Mouse (Mus musculus) gonadal fat pad, adult 2 months (tissue): ENCODE data around the gene Hs3st3a1. TPM values are rescaled to one million over a fixed set of nuclear protein-coding genes. Genes with fewer than 3 reads are reported as not detected.

Experiments
- DNase-seq: peaks from one replicate; pipeline ENCODE4 v3.0.0-alpha.2; 2012; ENCODE audit warnings: low read depth
- polyA plus RNA-seq: library from polyadenylated mRNA; depleted of rRNA; stranded (reverse); fragments of >200 nt; gene quantifications from 2 replicates; pipeline ENCODE4 v1.2.3, GENCODE M21; 2012

Hs3st3a1 gene
- polyA plus RNA-seq, 1 experiment: 4.8 TPM

DNA sequence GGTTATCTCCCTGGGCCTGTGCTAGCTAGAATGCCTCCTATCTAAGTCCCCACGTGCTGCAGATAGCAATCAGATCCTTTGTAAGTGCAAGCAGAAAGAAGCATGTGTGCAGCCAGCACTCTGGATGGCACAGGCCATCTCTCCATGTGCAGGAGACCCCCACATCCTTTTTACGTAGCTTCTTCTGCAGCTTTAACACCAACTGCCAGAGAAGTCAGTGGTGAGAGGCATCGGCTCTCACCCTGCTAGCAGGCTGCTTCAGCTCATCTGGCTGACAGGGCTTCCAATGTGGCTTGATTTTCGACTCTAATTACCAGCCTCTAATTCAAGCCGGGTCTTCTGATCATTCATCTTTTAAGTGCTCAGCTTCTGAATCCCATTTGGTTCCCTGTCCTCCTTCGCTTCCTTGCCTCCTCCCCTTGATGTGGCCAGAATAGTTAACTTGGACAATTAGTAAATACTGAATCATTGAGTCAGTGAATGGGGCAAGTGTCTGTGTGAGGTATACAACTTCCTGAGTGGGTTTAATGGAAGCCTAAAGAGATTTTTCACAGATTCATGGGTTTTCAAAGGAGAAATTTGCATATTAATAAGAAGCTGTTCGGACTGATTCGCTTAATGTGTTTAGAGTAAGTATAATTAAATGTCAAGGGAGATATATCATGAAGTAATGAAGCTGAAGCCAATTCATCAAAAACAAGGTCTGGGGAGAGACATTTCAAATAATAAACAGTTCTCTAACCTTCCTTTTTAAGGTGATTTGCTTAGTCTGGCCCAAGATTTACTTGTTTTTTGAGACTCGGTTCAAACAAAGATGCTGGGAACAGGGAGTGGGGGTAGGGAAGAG, 54.7 kb downstream of the Hs3st3a1 start:
- DNase-seq: no peak

GRCm38 (mm10) chr11:64494448-64494847, 59.3 kb downstream of the Hs3st3a1 start:
- no peak for DNase-seq

- DNase-seq: no peak
Observed at GRCm38 (mm10) chr11:64495935-64496334, 60.8 kb downstream of the Hs3st3a1 start.

DNA sequence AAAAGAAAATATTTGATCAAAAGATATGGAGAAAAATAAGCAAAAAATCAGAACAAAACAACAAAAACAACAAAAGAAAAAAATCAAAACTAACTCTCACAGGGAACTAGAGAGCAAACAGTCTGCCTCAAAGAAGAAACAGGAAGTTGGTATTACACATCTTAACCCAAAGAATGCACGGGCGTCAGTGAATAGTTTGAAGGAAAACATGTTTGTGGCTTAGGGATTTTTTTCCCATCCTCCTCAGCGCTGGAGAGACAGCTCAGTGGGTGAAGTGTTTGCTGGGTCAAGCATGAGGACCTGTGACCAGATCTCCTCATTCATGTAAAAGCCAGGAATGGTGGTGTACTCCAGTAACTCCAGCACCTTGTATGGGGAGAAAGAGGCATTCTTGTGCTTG, 61.5 kb downstream of the Hs3st3a1 start:
- no peak for DNase-seq

DNA sequence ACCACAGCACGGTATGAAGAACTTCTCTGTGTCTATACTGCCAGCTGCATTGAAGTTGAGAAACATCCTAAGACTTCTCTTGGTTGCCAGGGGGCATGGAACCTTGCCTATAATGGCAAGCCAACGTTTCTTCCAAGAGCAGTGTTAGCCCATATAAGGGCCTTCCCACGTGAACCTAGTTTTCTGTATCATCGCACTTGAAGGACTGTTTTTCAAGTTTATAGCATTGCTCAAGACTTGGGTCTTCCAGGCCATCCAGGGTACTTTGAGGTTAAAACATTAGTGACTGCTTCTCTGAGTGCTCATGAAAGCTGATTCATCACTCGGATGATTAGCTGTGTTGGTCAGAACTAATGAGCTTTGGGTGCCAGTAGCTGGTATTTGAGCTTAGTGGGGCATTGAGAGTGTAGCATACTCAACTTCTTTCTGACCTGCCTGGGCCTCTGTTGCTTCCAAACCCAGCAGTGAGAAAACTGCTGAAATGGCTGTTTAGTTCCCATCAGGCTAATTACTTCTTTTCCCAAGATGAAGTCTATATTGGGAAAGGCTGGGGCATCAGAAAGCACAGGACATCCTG, 65.5 kb downstream of the Hs3st3a1 start:
- DNase-seq: no peak

GRCm38 (mm10) chr11:64503040-64503439, 67.9 kb downstream of the Hs3st3a1 start:
- DNase-seq: no peak

GRCm38 (mm10) chr11:64505924-64506323, 70.8 kb downstream of the Hs3st3a1 start:
- no peak for DNase-seq

DNA sequence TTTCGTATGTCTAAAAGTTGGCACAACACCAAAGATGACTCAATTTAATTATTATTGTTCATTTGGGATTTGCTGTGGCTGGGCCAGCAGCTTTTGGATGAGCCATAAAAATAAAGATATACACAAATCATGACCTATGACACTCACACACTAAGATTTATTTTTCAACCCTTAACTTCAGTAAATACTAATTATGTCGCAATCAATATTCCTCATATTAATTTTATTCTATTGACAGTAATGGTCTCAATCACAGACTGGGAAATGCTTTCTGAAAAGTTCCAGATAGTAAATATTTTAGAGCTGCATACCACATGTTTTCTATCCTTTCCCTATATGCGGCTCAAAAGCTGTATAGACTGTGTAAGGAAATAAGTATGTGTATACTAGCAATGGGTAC, 71.9 kb downstream of the Hs3st3a1 start:
- no peak for DNase-seq

- DNase-seq: no peak
Observed at GRCm38 (mm10) chr11:64509106-64509505, 74.0 kb downstream of the Hs3st3a1 start.

- no peak for DNase-seq
Observed at GRCm38 (mm10) chr11:64512301-64512700, 77.2 kb downstream of the Hs3st3a1 start.

DNA sequence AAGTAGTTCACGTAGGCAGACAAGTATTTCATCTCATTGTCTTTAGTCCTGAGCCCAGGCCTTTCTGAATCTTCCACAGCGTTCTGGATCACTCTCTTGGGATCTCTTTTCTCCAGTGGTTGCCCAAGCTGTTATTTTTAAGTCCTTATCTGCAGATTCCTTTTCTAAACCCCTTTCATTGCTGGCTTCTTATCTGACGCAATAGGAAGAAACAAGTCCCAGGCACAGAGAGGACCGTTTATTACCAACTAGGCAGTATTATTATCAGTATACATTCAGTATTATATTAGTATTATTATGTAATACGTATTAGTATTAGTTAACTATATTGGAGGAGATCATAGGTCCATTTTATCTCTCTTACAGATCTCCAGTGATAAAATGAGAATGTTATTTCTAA, 78.3 kb downstream of the Hs3st3a1 start:
- DNase-seq: no peak

GRCm38 (mm10) chr11:64516712-64517589, 81.8 kb downstream of the Hs3st3a1 start:
- DNase-seq: no peak

DNA sequence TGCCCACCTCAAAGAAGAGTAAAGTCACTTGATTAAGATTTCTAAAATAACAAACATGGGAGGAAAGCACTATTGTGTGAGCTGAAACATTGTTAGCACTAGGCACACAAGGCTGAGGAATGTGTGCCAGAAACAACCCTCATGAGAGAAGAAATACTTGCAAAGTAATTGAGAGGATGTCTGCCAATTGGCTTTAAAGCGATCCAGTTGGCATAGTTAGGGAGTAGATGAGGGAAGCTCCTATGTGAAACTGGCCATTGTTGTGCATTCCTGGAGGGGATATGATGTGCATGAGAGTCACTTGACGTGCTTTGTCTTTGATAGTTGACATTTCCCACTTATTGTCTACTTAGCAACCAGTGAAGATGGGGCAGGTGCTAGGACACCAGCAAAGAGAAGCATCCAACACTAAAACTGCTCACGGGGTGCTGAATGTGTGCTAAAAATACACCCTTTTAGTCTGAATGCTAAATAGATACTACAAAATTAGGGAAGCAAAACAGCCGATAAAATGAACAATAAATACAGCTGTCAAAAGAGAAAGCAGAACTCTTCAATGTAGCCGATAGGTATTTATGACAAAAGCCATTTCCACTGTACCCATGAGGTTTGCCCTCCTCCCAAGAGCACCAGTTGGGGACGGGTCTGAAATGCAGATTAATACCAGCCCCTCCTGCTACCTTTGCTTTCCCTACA, 83.2 kb downstream of the Hs3st3a1 start:
- DNase-seq: no peak

GRCm38 (mm10) chr11:64523993-64524570, 89.0 kb downstream of the Hs3st3a1 start:
- no peak for DNase-seq

DNA sequence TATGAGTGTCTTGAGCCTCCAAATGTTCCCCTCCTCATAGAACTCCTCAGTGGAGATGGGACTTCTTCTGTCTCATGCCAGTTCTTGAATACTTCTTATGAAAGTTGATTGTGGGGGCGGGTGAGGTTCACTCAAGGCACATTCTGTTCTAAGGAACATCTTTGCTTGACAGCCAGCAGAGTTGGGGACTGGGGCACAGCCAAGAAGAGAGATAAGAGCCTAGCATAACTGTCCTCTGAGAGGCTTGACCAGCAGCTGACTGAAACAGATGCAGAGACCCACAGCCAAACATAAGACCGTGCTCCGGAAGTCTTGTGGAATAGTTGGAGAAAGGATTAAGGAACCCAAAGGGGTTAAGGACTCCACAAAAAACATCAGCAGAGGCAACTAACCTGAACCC, 102.1 kb downstream of the Hs3st3a1 start:
- DNase-seq: no peak

DNA sequence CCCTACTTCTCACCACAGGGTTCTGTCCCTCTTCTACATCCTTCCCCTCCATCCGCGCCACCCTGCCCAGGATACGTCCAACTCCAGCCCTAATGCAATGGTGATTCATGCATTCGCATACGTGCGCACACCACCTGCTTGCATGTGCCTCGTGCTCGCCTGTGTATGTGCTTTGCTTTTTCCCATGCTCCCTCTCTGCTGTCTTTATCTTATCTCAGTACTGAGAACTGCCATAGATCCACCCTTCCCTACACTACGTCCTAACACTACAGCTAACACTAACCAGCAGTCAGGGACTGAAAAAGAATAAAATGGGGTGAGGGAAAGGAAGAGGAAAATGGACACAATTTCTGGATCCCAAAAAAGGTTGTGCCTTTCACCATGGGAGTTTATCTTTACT, 106.7 kb downstream of the Hs3st3a1 start:
- no peak for DNase-seq

DNA sequence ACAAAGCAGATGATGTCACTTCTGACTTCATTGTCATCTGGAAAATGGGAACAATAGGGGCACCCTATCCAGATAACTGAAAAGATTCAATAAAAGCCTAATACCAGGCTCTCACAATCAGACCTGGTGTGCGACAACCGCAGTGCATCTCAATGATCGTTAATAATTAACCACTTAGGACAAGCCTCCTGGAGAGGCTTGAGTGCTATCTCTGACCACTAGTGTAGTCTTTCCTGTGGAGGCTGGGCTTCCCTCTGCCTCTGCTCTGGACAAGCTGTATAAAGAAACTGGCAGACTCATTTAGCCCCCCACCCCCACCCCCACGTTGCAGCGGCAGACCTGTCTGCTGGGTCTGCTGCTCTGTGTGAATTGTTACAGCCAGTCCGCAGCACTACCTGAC, 107.2 kb downstream of the Hs3st3a1 start:
- no peak for DNase-seq

DNA sequence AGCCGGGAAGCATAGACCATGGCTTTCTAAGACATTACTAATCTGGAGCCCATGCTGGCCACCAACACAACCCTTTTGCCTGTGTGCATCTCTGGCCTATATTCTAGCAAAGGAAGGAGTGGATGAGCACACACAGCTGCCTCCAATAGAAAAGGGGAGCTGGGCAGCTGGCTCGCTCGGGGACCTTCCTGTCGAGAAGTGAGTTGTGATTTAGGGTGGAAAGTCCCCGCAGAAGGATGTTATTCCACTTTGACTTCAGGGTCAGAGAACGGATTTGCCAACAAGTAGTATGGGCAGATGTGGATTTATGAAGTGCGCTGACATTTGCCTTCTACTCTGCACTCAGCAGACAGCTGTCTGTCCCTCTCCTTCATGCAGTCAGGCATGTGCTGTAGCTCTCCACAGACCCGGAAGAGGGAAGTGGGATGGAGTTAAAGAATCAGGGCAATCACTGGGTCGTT, 108.1 kb downstream of the Hs3st3a1 start:
- DNase-seq: no peak

DNA sequence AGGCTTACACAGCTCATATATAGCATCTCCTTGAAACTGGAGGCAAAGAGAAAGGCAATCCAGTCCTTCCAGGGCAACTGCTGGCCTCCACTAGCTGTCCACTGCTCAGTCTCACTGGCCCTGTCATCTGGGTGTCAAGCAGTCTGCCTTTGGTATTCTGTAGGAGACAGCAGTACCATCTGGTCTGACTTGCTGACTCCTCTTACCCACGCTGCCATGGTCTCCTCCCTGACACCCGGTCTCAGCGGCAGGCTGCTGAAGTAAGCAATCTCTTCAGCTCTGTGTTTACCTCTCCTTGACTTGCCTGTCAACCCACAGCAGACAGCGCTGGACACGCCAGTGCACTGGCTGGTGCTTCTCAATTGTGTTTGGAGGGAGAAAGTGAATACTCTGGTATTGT, 109.1 kb downstream of the Hs3st3a1 start:
- DNase-seq: no peak

DNA sequence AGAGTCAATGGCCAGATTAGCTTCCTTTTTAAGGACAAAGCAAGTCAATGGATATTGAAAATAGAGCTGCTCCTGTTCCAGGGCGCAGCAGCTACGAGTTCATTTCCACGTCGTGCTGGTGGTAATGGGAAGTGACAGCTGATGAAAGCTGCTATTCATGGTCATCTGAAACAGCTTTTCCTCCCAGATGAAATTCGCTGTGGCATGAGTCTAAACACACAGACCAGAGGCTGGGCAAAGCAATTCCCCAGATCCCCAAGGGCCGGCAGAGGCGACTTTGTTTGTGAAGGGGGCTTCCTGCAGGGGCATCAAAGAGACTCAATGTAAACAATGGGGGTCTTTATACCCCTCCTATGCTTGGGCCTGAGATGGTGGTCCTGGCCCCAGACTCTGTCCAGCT, 114.2 kb downstream of the Hs3st3a1 start:
- DNase-seq: no peak

DNA sequence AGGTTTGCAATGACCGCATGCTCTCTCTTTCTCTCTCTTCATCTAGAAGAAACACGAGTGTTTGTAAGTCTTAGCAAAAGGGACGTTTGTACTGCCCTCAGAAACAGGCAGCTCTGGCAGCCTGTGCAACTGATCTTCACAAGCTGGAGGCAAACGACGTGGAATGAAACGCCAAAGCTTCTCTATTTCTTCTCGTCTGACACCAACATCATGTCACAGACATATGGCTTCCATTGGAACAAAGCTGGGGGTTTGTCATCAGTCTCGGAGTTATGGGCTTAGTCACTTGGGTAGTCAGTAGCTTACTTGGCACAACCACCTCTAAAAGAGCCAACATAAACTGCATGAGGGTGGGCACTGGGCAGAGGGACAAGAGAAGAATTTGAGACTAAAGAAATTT, 114.8 kb downstream of the Hs3st3a1 start:
- no peak for DNase-seq
